Mouse (Mus musculus): ENCODE data around the gene Gng2. TPM values are rescaled to one million over a fixed set of nuclear protein-coding genes. Genes with fewer than 3 reads are reported as not detected.

Gng2 gene
- polyA plus RNA-seq, 1 experiment from 2014 or later = 74.0 TPM

DNA sequence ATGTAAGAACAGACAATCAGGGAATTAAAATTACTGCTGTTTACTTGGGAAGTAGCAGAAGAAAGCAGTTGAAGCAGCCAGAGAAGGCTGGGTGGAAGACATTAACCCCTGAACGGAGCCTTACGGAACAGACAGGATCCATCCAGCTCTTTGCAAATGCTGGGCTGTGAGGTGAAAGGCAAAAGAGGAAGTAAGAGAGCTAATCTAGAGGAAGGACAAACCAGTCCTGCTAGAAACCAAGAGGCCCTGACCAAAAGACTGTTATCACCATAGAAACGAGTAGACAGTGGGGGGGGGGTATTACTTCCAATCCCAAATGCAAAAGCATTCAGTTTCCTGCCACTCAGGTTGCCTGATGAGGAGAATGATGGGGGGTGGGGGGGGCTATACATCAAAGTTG is 6.6 kb downstream of the Gng2 start:
- no peak overlapping the region for H3K9ac ChIP-seq (ENCODE audit: low read length)
- ATAC-seq (replicated peaks; ENCODE audit: low FRiP score, low TSS enrichment, low read depth) (no peak), DNase-seq (ENCODE audit: low spot score) (peak; percentile 54)
- 43% methylated on average over 3 of the region's 3 CpGs for WGBS
- 0 out of 2 replicates have a peak overlapping the region, but pooled peaks have one; percentile 5 for H3K4me2 ChIP-seq (ENCODE audit: low read length)
- H3K9me3 ChIP-seq (ENCODE audit: control insufficient read depth, low read length) = no peaks in the 10 kb centered on the region
- peaks cover 17% of the 10 kb centered on the region for H3K4me1 ChIP-seq (replicated peaks; ENCODE audit: control insufficient read depth, insufficient read depth, low read length)
- H3K27me3 ChIP-seq (replicated peaks; ENCODE audit: control insufficient read depth, insufficient read depth, low read length) = no peaks in the 10 kb centered on the region
- H3K27ac ChIP-seq (ENCODE audit: low read depth) = no peak overlapping the region
- no peaks in the 10 kb centered on the region for H3K36me3 ChIP-seq (ENCODE audit: control insufficient read depth, insufficient read depth, low read length)
- H3K4me3 ChIP-seq (ENCODE audit: low read depth, low read length) = no peak overlapping the region

DNA sequence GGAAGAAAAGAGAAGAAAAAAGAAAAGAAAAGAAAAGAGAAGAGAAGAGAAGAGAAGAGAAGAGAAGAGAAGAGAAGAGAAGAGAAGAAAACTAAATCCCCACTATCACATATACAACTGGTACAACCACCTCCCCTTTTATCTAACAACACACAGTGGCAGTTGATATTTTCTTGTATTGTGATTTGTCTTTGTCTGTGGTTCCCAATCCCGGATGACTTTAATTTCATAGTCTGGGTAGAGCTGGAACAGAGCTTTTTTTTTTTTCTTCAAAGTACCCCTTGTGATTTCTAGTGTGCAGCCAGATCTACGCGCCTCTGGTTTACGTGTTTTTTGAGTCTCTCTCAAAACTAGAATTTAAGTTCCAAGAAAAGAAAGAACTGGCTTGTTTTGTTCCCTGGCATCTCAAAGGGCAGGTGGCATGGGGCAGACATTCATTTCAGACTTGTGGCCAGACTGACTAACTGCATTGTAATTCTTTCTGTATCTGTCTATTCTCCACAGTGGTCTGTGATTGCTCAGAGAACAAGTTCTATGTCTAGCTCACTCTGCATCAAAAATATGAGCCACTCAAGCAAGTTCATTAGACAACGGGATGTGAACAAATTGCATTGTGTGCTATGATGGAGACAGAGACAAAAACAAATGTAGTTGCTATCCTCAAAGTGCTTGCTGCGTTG is 7.2 kb downstream of the Gng2 start:
- no peak for ATAC-seq (replicated peaks; ENCODE audit: low FRiP score, low TSS enrichment, low read depth)
- Histone ChIP-seq H3K9me3 (ENCODE audit: control insufficient read depth, low read length) (no peaks in the 10 kb centered on the region), H3K27ac (ENCODE audit: low read depth) (no peak overlapping the region), H3K9ac (ENCODE audit: low read length) (no peak overlapping the region), H3K4me3 (ENCODE audit: low read depth, low read length) (no peak overlapping the region), H3K4me2 (ENCODE audit: low read length) (0 out of 2 replicates have a peak overlapping the region, but pooled peaks have one; percentile 5), H3K36me3 (ENCODE audit: control insufficient read depth, insufficient read depth, low read length) (no peaks in the 10 kb centered on the region), H3K4me1 (replicated peaks; ENCODE audit: control insufficient read depth, insufficient read depth, low read length) (peaks cover 17% of the 10 kb centered on the region), H3K27me3 (replicated peaks; ENCODE audit: control insufficient read depth, insufficient read depth, low read length) (no peaks in the 10 kb centered on the region)
- DNase-seq (ENCODE audit: low spot score) = peak; percentile 52
- WGBS = 67% methylated on average over 6 of the region's 6 CpGs

DNA sequence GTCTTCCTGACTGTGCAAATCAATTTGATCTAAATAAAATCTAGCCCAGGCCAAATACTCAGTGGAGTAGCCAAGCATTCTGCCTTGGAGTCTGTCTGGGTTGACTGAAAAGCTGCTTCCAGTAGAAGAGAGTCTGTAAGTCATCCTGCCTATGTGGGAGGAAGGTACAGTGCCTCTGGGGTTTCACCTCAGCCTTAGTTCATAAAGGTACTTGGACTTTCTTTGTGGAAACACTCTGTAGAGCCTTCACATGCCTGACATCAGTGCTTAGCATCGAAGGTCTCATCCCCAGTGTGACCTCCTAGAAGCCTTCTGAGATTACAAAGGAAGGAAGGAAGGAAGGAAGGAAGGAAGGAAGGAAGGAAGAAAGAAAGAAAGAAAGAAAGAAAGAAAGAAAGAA is 7.9 kb downstream of the Gng2 start:
- DNase-seq (ENCODE audit: low spot score) = peak; percentile 35
- Histone ChIP-seq H3K9ac (ENCODE audit: low read length) (no peak overlapping the region), H3K4me1 (replicated peaks; ENCODE audit: control insufficient read depth, insufficient read depth, low read length) (peaks cover 17% of the 10 kb centered on the region), H3K9me3 (ENCODE audit: control insufficient read depth, low read length) (no peaks in the 10 kb centered on the region), H3K27ac (ENCODE audit: low read depth) (no peak overlapping the region), H3K36me3 (ENCODE audit: control insufficient read depth, insufficient read depth, low read length) (no peaks in the 10 kb centered on the region), H3K4me2 (ENCODE audit: low read length) (no peak overlapping the region), H3K4me3 (ENCODE audit: low read depth, low read length) (no peak overlapping the region), H3K27me3 (replicated peaks; ENCODE audit: control insufficient read depth, insufficient read depth, low read length) (no peaks in the 10 kb centered on the region)
- ATAC-seq (replicated peaks; ENCODE audit: low FRiP score, low TSS enrichment, low read depth) = no peak
- WGBS = 79% methylated on average over 1 of the region's 1 CpGs

- H3K9me3 ChIP-seq (ENCODE audit: control insufficient read depth, low read length) = no peaks in the 10 kb centered on the region
- H3K27ac ChIP-seq (ENCODE audit: low read depth) = no peak overlapping the region
- no peak overlapping the region for H3K9ac ChIP-seq (ENCODE audit: low read length)
- no peaks in the 10 kb centered on the region for H3K36me3 ChIP-seq (ENCODE audit: control insufficient read depth, insufficient read depth, low read length)
- no peaks in the 10 kb centered on the region for H3K27me3 ChIP-seq (replicated peaks; ENCODE audit: control insufficient read depth, insufficient read depth, low read length)
- 45% methylated on average over 5 of the region's 5 CpGs for WGBS
- no peak overlapping the region for H3K4me3 ChIP-seq (ENCODE audit: low read depth, low read length)
- H3K4me2 ChIP-seq (ENCODE audit: low read length) = no peak overlapping the region
- DNase-seq (ENCODE audit: low spot score) (no peak), ATAC-seq (replicated peaks; ENCODE audit: low FRiP score, low TSS enrichment, low read depth) (no peak)
- H3K4me1 ChIP-seq (replicated peaks; ENCODE audit: control insufficient read depth, insufficient read depth, low read length) = peaks cover 17% of the 10 kb centered on the region
These were observed 8.4 kb downstream of the Gng2 start for GRCm38 (mm10) chr14:19969011-19969521.

GRCm38 (mm10) chr14:19968321-19969010 is 9.0 kb downstream of the Gng2 start:
- Histone ChIP-seq H3K4me3 (ENCODE audit: low read depth, low read length) (no peak overlapping the region), H3K27ac (ENCODE audit: low read depth) (no peak overlapping the region), H3K9me3 (ENCODE audit: control insufficient read depth, low read length) (no peaks in the 10 kb centered on the region), H3K4me2 (ENCODE audit: low read length) (no peak overlapping the region), H3K27me3 (replicated peaks; ENCODE audit: control insufficient read depth, insufficient read depth, low read length) (no peaks in the 10 kb centered on the region), H3K4me1 (replicated peaks; ENCODE audit: control insufficient read depth, insufficient read depth, low read length) (peaks cover 17% of the 10 kb centered on the region), H3K9ac (ENCODE audit: low read length) (no peak overlapping the region), H3K36me3 (ENCODE audit: control insufficient read depth, insufficient read depth, low read length) (no peaks in the 10 kb centered on the region)
- 81% methylated on average over 7 of the region's 7 CpGs for WGBS
- DNase-seq (ENCODE audit: low spot score) (no peak), ATAC-seq (replicated peaks; ENCODE audit: low FRiP score, low TSS enrichment, low read depth) (no peak)

GRCm38 (mm10) chr14:19967482-19967881 is 9.9 kb downstream of the Gng2 start:
- no peak overlapping the region for H3K4me3 ChIP-seq (ENCODE audit: low read depth, low read length)
- H3K36me3 ChIP-seq (ENCODE audit: control insufficient read depth, insufficient read depth, low read length) = no peaks in the 10 kb centered on the region
- H3K9ac ChIP-seq (ENCODE audit: low read length) = no peak overlapping the region
- no peaks in the 10 kb centered on the region for H3K9me3 ChIP-seq (ENCODE audit: control insufficient read depth, low read length)
- H3K27me3 ChIP-seq (replicated peaks; ENCODE audit: control insufficient read depth, insufficient read depth, low read length) = no peaks in the 10 kb centered on the region
- H3K4me1 ChIP-seq (replicated peaks; ENCODE audit: control insufficient read depth, insufficient read depth, low read length) = peaks cover 17% of the 10 kb centered on the region
- no peak for DNase-seq (ENCODE audit: low spot score)
- WGBS = 46% methylated on average over 8 of the region's 8 CpGs
- no peak overlapping the region for H3K4me2 ChIP-seq (ENCODE audit: low read length)
- no peak for ATAC-seq (replicated peaks; ENCODE audit: low FRiP score, low TSS enrichment, low read depth)
- H3K27ac ChIP-seq (ENCODE audit: low read depth) = no peak overlapping the region

DNA sequence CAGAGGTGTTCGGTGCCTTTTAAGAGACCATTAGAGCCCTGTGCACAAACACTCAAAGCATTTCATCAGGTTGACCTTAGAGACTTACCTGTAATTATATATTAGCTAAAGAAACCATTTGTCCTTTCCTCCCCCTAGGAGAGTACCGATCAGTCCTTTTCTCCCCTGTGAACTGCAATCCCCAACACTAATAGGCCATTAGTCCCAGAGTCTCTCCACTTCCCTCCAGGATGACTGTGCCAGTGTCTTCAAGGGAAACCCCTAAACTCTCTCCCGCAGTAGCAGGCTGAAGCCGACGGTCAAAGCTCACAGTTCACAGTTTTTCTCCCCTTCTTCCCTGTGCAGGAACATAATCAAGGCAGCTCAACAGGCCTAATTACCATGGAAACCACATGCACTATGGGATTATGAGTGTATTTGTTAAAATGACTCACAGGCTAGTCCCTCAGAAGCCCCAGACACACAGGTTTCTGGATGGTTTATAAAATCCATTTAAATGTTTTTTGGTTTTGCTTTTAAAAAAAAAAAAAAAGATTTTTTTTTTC is 13.4 kb downstream of the Gng2 start:
- no peaks in the 10 kb centered on the region for H3K27me3 ChIP-seq (replicated peaks; ENCODE audit: control insufficient read depth, insufficient read depth, low read length)
- H3K9ac ChIP-seq (ENCODE audit: low read length) = no peak overlapping the region
- H3K36me3 ChIP-seq (ENCODE audit: control insufficient read depth, insufficient read depth, low read length) = peaks cover 5% of the 10 kb centered on the region; the same call in 1 of the 2 replicates
- no peak overlapping the region for H3K4me2 ChIP-seq (ENCODE audit: low read length)
- no peaks in the 10 kb centered on the region for H3K9me3 ChIP-seq (ENCODE audit: control insufficient read depth, low read length)
- no peak for DNase-seq (ENCODE audit: low spot score)
- 42% methylated on average over 5 of the region's 5 CpGs for WGBS
- H3K4me3 ChIP-seq (ENCODE audit: low read depth, low read length) = no peak overlapping the region
- no peak overlapping the region for H3K27ac ChIP-seq (ENCODE audit: low read depth)
- H3K4me1 ChIP-seq (replicated peaks; ENCODE audit: control insufficient read depth, insufficient read depth, low read length) = peaks cover 5% of the 10 kb centered on the region
- peak; percentile 88 for ATAC-seq (replicated peaks; ENCODE audit: low FRiP score, low TSS enrichment, low read depth)

DNA sequence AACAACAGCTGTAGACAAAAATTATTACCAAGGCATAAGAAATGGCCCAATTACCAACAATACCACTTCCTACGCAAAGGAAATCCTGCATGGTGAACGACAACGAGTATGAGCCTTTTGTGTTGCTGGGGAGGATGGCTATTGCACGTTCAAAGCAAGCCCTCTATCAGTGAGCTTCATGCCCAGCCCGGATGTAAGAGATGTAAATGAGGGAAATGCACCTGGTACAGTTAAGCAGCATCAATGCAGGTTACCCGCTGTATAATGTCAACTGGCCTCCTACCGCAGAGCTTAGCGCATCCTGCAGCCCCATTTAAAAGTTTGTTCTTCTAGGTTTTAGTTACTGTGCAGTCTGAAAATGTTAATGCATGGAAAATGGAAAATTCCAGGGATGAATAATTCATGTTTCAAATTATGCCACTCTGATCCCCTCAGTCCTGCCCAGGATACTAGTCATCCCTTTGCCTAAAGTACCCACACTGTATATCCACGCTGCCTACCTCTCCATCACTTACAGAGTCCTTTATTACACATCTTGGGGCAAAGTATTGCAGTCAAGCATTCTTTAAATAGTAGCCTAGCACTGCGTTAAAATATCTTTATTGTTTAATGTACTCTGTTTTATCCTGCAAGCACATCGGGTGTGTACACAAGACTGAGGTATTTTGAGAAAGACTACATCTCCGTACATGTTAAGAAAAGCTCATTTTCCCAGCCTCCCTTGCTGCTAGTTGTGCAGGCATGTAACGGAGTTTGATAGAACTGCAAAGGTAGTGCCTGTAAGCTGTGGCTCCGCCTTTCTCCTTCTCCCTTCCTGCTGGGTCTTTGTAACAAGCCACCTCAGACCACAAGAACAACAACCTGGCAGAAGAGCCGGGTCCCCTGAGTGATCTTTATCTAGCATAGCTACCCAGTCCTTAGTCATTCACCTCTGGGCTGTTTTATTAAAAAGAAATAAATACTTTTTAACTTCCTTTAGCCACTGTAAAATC is 15.2 kb downstream of the Gng2 start:
- H3K27me3 ChIP-seq (replicated peaks; ENCODE audit: control insufficient read depth, insufficient read depth, low read length) = no peaks in the 10 kb centered on the region
- H3K4me3 ChIP-seq (ENCODE audit: low read depth, low read length) = no peak overlapping the region
- no peak for ATAC-seq (replicated peaks; ENCODE audit: low FRiP score, low TSS enrichment, low read depth)
- H3K36me3 ChIP-seq (ENCODE audit: control insufficient read depth, insufficient read depth, low read length) = peaks cover 5% of the 10 kb centered on the region; the same call in 1 of the 2 replicates
- H3K4me1 ChIP-seq (replicated peaks; ENCODE audit: control insufficient read depth, insufficient read depth, low read length) = peaks cover under 1% of the 10 kb centered on the region
- H3K27ac ChIP-seq (ENCODE audit: low read depth) = no peak overlapping the region
- no peaks in the 10 kb centered on the region for H3K9me3 ChIP-seq (ENCODE audit: control insufficient read depth, low read length)
- 76% methylated on average over 15 of the region's 15 CpGs for WGBS
- no peak overlapping the region for H3K9ac ChIP-seq (ENCODE audit: low read length)
- no peak overlapping the region for H3K4me2 ChIP-seq (ENCODE audit: low read length)
- DNase-seq (ENCODE audit: low spot score) = no peak
